Mouse (Mus musculus): Measurements from ENCODE around the gene Il18bp. TPM values are rescaled to one million over a fixed set of nuclear protein-coding genes. Genes with fewer than 3 reads are reported as not detected.
"Not testable (repeated sequence)": the region's sequence is repeated elsewhere in the genome, so short reads cannot be mapped to it uniquely, and the experiment has no call there.

The Il18bp gene
- polyA plus RNA-seq, 1 experiment from 2014 or later, result 3.4 TPM

DNA sequence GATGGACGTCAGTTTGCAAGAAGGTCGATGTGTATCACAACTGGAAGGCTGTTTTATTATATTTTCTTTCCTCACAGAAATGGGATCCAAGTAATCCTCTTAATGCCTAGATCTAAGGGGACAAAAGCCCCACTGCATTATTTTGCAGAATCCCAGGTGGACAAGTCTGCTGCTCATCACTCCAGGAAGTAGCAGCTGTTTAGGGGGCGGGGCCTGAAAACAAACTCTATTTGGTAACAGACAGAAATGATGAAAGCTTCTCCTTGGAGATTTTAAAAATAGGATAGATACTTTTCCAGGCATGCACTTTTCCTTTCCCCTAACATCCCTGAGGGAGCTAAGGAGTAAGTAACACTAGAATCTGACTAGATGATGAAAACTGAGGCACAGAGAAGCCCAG, 18.8 kb upstream of the Il18bp start:
- no peak overlapping the region for H3K9ac ChIP-seq (ENCODE audit: low read length)
- H3K4me2 ChIP-seq (ENCODE audit: low read depth), result no peak overlapping the region
- H3K27ac ChIP-seq (ENCODE audit: low read depth, low read length), result no peak overlapping the region
- 90% methylated on average over 3 of the region's 3 CpGs for WGBS
- no peak overlapping the region for H3K4me3 ChIP-seq (ENCODE audit: low read depth, low read length)
- H3K9me3 ChIP-seq (ENCODE audit: control insufficient read depth, low read length), result no peaks in the 10 kb centered on the region
- H3K27me3 ChIP-seq (ENCODE audit: control insufficient read depth, insufficient read depth, low read length), result no peaks in the 10 kb centered on the region
- H3K4me1 ChIP-seq (ENCODE audit: control insufficient read depth, insufficient read depth, low read length), result no peaks in the 10 kb centered on the region
- no peak for ATAC-seq (ENCODE audit: insufficient read depth, low FRiP score, low TSS enrichment)
- no peak for DNase-seq (ENCODE audit: low spot score)
- H3K36me3 ChIP-seq (ENCODE audit: control insufficient read depth, insufficient read depth, low read length), result peaks cover 25% of the 10 kb centered on the region

DNA sequence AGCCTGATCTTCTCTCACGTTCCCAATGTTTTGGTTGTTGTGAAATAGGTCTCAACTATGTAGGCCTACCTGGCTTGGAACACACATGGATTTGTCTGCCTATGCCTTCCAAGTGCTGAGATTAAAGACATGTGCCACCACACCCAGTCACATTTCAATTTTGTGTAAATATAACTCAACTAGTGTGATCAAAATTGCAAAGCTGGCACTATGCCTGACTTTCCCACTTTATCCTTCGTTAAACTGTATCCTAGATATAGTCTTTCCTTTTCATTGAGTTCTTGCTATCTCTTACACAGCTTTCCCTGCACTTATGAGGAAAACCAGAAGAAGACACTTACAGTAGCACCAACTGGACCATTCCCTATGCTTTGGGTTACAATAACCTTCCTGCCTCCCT, 17.0 kb upstream of the Il18bp start:
- ATAC-seq (ENCODE audit: insufficient read depth, low FRiP score, low TSS enrichment), result no peak
- 99% methylated on average over 2 of the region's 2 CpGs for WGBS
- Histone ChIP-seq H3K9ac (ENCODE audit: low read length) (no peak overlapping the region), H3K36me3 (ENCODE audit: control insufficient read depth, insufficient read depth, low read length) (peaks cover 25% of the 10 kb centered on the region), H3K27ac (ENCODE audit: low read depth, low read length) (no peak overlapping the region), H3K27me3 (ENCODE audit: control insufficient read depth, insufficient read depth, low read length) (no peaks in the 10 kb centered on the region), H3K4me2 (ENCODE audit: low read depth) (no peak overlapping the region), H3K4me1 (ENCODE audit: control insufficient read depth, insufficient read depth, low read length) (no peaks in the 10 kb centered on the region), H3K9me3 (ENCODE audit: control insufficient read depth, low read length) (no peaks in the 10 kb centered on the region), H3K4me3 (ENCODE audit: low read depth, low read length) (no peak overlapping the region)
- no peak for DNase-seq (ENCODE audit: low spot score)

DNA sequence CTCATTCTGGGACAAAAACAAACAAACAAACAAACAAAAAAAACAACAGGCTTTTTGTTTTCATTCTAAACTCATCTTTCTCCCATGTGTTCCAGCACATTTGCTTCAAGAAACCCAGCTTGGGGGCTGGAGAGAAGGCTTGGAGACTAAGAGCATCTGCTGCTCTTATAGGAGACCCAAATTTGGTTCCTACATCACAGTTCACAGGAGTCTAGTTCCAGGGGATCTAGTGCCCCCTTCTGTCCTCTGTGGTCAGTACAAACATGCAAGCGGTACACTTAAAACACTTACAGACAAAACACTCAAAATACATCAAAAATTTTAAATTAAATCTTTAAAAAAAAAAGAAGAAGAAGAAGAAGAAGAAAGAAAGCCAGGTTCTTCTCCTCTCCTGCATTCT, 16.4 kb upstream of the Il18bp start:
- no peak overlapping the region for H3K9ac ChIP-seq (ENCODE audit: low read length)
- no peaks in the 10 kb centered on the region for H3K27me3 ChIP-seq (ENCODE audit: control insufficient read depth, insufficient read depth, low read length)
- DNase-seq (ENCODE audit: low spot score) (no peak), ATAC-seq (ENCODE audit: insufficient read depth, low FRiP score, low TSS enrichment) (no peak)
- no peak overlapping the region for H3K4me3 ChIP-seq (ENCODE audit: low read depth, low read length)
- no peak overlapping the region for H3K4me2 ChIP-seq (ENCODE audit: low read depth)
- no peaks in the 10 kb centered on the region for H3K4me1 ChIP-seq (ENCODE audit: control insufficient read depth, insufficient read depth, low read length)
- peaks cover 25% of the 10 kb centered on the region for H3K36me3 ChIP-seq (ENCODE audit: control insufficient read depth, insufficient read depth, low read length)
- no peak overlapping the region for H3K27ac ChIP-seq (ENCODE audit: low read depth, low read length)
- WGBS, result 95% methylated on average over 1 of the region's 1 CpGs
- no peaks in the 10 kb centered on the region for H3K9me3 ChIP-seq (ENCODE audit: control insufficient read depth, low read length)

DNA sequence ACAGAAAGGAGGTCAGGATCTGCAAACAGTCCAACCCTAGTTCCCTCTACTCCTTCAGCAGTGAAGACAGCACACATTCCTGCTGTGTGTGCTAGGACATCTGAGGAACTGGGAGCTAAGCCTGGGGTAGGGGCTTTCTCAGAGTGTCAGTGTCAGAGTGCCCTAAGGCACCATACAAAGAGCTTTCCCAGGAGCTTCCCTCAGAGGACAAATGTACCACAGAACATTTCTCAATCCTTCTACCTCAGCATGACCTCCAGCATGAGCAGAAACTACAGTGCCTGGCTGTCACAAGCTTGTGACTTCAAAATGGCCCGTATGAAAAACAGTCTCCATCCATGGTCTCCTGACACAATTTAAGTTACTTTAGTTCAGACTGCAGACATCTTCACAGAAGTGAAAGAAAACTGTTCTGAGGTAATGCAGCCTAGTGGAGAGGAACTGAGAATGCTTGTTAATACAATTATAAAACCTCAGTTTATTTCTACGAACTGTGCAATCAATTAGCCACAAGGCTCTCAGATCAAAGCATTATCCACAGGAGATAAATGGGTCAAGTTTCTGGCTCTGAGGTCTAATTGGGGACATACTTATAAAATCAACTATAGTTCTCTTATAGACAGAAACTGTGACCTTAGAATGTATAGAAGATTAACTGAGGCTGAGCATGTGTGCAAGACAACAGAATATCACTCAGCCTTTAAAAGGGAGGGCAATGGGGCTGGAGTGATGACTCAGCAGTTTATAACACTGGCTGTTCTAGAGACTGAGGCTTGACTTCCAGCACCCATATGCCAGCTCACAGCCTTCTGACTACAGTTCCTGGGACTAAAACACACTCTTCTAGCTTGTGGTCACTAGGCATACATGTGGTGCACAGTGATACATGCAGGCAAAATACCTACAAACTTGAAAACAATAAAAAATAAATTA, 7.0 kb upstream of the Il18bp start:
- no peaks in the 10 kb centered on the region for H3K4me1 ChIP-seq (ENCODE audit: control insufficient read depth, insufficient read depth, low read length)
- no peak overlapping the region for H3K27ac ChIP-seq (ENCODE audit: low read depth, low read length)
- ATAC-seq (ENCODE audit: insufficient read depth, low FRiP score, low TSS enrichment), result no peak
- DNase-seq (ENCODE audit: low spot score), result no peak
- no peaks in the 10 kb centered on the region for H3K27me3 ChIP-seq (ENCODE audit: control insufficient read depth, insufficient read depth, low read length)
- no peak overlapping the region for H3K4me3 ChIP-seq (ENCODE audit: low read depth, low read length)
- H3K9me3 ChIP-seq (ENCODE audit: control insufficient read depth, low read length), result no peaks in the 10 kb centered on the region
- peaks cover 15% of the 10 kb centered on the region for H3K36me3 ChIP-seq (ENCODE audit: control insufficient read depth, insufficient read depth, low read length)
- no peak overlapping the region for H3K9ac ChIP-seq (ENCODE audit: low read length)
- 95% methylated on average over 2 of the region's 2 CpGs for WGBS
- no peak overlapping the region for H3K4me2 ChIP-seq (ENCODE audit: low read depth)

DNA sequence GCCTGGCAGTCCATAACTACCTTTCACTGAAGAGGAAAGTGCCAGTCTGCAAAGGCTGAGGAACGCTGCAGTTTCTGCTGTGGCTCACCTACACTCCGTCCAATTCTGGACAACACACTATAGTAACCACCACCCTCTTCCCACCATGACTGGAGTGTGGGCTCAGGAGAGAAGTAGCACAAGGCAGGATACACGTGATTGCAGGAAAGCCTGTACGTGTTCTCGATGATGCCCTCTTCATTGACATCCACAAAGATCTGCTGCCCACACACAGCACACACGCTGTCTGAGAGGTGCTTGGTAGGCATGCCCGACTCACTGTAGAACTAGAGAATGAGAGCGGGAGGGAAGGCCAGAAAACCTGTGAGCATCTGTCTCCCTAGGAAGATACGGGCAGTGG, 5.3 kb upstream of the Il18bp start:
- DNase-seq (ENCODE audit: low spot score), result no peak
- WGBS, result 99% methylated on average over 9 of the region's 9 CpGs
- ATAC-seq (ENCODE audit: insufficient read depth, low FRiP score, low TSS enrichment), result no peak
- H3K4me3 ChIP-seq (ENCODE audit: low read depth, low read length), result no peak overlapping the region
- no peak overlapping the region for H3K27ac ChIP-seq (ENCODE audit: low read depth, low read length)
- no peak overlapping the region for H3K4me2 ChIP-seq (ENCODE audit: low read depth)
- peaks cover 18% of the 10 kb centered on the region for H3K36me3 ChIP-seq (ENCODE audit: control insufficient read depth, insufficient read depth, low read length)
- no peaks in the 10 kb centered on the region for H3K9me3 ChIP-seq (ENCODE audit: control insufficient read depth, low read length)
- H3K9ac ChIP-seq (ENCODE audit: low read length), result no peak overlapping the region
- H3K4me1 ChIP-seq (ENCODE audit: control insufficient read depth, insufficient read depth, low read length), result no peaks in the 10 kb centered on the region
- H3K27me3 ChIP-seq (ENCODE audit: control insufficient read depth, insufficient read depth, low read length), result no peaks in the 10 kb centered on the region

DNA sequence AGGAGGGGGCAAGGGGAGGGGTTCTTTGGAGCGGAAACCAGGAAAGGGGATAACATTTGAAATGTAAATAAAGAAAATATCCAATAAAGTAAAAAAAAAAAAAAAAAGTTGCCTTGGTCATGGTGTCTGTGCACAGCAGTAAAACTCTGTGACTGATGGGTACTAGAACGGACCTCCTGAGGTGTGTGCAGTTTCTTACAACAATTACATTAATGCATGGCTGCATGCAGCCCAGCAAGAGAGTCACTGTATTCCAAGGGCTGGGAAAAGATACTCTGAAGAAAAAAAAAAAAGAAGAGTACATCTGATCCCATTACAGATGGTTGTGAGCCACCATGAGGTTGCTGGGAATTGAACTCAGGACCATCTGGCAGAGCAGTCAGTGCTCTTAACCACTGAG, 2.4 kb upstream of the Il18bp start:
- not testable (repeated sequence) for H3K27me3 ChIP-seq (ENCODE audit: control insufficient read depth, insufficient read depth, low read length); H3K4me2 ChIP-seq (ENCODE audit: low read depth); DNase-seq (ENCODE audit: low spot score); H3K9ac ChIP-seq (ENCODE audit: low read length); H3K4me3 ChIP-seq (ENCODE audit: low read depth, low read length); ATAC-seq (ENCODE audit: insufficient read depth, low FRiP score, low TSS enrichment); H3K4me1 ChIP-seq (ENCODE audit: control insufficient read depth, insufficient read depth, low read length); H3K9me3 ChIP-seq (ENCODE audit: control insufficient read depth, low read length); H3K27ac ChIP-seq (ENCODE audit: low read depth, low read length)
- peaks cover 20% of the 10 kb centered on the region for H3K36me3 ChIP-seq (ENCODE audit: control insufficient read depth, insufficient read depth, low read length)
- WGBS, result 100% methylated on average over 2 of the region's 2 CpGs

DNA sequence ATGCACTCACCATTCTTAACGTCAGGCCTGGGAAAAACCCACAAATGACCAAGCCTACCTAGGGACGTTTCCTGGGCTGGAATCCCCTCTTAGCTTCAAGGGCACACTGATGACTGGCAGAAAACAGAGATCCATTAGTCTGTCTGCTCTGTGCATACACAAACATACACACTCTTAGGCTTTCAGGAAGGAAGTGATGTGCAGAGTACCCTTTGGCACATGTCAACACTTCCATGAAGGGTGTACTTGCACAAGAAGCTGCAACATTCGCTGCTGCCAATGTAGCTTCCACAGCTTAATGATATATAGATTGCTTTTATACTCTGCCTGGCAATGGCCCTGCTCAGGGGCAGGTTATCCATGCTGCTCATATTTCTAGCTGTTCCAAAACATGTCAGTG, 872 bp upstream of the Il18bp start:
- no peaks in the 10 kb centered on the region for H3K27me3 ChIP-seq (ENCODE audit: control insufficient read depth, insufficient read depth, low read length)
- ATAC-seq (ENCODE audit: insufficient read depth, low FRiP score, low TSS enrichment) (no peak), DNase-seq (ENCODE audit: low spot score) (no peak)
- no peak overlapping the region for H3K27ac ChIP-seq (ENCODE audit: low read depth, low read length)
- H3K4me3 ChIP-seq (ENCODE audit: low read depth, low read length), result no peak overlapping the region
- 78% methylated on average over 3 of the region's 3 CpGs for WGBS
- peaks cover 25% of the 10 kb centered on the region for H3K36me3 ChIP-seq (ENCODE audit: control insufficient read depth, insufficient read depth, low read length)
- H3K4me2 ChIP-seq (ENCODE audit: low read depth), result no peak overlapping the region
- H3K4me1 ChIP-seq (ENCODE audit: control insufficient read depth, insufficient read depth, low read length), result no peaks in the 10 kb centered on the region
- H3K9me3 ChIP-seq (ENCODE audit: control insufficient read depth, low read length), result no peaks in the 10 kb centered on the region
- H3K9ac ChIP-seq (ENCODE audit: low read length), result no peak overlapping the region

DNA sequence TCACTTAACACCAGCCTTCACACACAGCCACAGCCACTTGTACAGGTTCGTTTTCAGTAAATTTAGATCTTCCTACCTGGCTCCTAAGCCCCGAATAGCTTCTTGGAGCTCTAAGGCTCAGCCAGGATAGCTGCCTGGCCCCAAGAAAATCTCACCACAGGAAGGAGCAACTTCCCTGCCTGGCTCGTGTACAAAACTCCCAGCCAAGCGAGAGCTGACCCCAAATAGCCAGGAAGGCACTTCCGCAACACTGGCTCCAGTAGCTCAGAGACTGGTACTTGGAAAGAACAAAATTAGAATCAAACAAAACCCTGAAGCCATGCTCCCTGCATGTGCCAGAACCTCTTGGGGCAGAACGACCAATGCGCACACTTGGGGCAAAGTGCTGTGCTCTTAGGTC, 456 bp downstream of the Il18bp start:
- Histone ChIP-seq H3K4me2 (ENCODE audit: low read depth) (no peak overlapping the region), H3K27ac (ENCODE audit: low read depth, low read length) (0 out of 2 replicates have a peak overlapping the region, but pooled peaks have one; percentile 6), H3K4me1 (ENCODE audit: control insufficient read depth, insufficient read depth, low read length) (no peaks in the 10 kb centered on the region), H3K36me3 (ENCODE audit: control insufficient read depth, insufficient read depth, low read length) (peaks cover 38% of the 10 kb centered on the region), H3K4me3 (ENCODE audit: low read depth, low read length) (no peak overlapping the region), H3K27me3 (ENCODE audit: control insufficient read depth, insufficient read depth, low read length) (no peaks in the 10 kb centered on the region), H3K9ac (ENCODE audit: low read length) (no peak overlapping the region), H3K9me3 (ENCODE audit: control insufficient read depth, low read length) (no peaks in the 10 kb centered on the region)
- 90% methylated on average over 7 of the region's 7 CpGs for WGBS
- DNase-seq (ENCODE audit: low spot score), result no peak
- ATAC-seq (ENCODE audit: insufficient read depth, low FRiP score, low TSS enrichment), result no peak

DNA sequence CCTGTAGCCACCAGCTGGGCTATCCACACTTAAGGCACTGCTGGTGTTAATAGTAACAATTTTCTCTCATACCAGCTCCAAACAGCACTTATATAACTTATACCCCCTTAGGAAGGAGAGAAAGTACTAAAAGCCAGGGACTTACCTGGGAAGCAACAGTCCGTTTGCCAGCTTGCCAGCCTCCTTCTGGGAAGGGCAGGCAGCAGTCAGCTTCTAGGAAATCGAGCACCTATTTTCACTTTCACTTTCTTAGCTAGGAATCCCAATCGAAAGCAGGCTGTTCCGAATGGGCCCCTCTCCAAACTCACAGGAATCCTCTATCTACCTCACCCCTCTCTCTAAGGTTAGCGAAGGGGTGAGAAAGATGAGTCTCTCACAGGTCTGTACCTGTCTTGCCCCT, 1.0 kb downstream of the Il18bp start:
- Histone ChIP-seq H3K4me1 (ENCODE audit: control insufficient read depth, insufficient read depth, low read length) (no peaks in the 10 kb centered on the region), H3K4me2 (ENCODE audit: low read depth) (no peak overlapping the region), H3K4me3 (ENCODE audit: low read depth, low read length) (no peak overlapping the region), H3K36me3 (ENCODE audit: control insufficient read depth, insufficient read depth, low read length) (peaks cover 36% of the 10 kb centered on the region), H3K9me3 (ENCODE audit: control insufficient read depth, low read length) (no peaks in the 10 kb centered on the region), H3K9ac (ENCODE audit: low read length) (no peak overlapping the region), H3K27ac (ENCODE audit: low read depth, low read length) (no peak overlapping the region), H3K27me3 (ENCODE audit: control insufficient read depth, insufficient read depth, low read length) (no peaks in the 10 kb centered on the region)
- ATAC-seq (ENCODE audit: insufficient read depth, low FRiP score, low TSS enrichment) (no peak), DNase-seq (ENCODE audit: low spot score) (no peak)
- WGBS, result 92% methylated on average over 5 of the region's 5 CpGs

Measured in neural tube, embryonic 11.5 days (tissue).